Mouse (Mus musculus) liver, adult 2 months (tissue): ENCODE results near the gene Entr1. TPM values are rescaled to one million over a fixed set of nuclear protein-coding genes. Genes with fewer than 3 reads are reported as not detected.
A peak's percentile ranks its signal among the peaks of the same experiment; 100 is the strongest.

Experiments
- DNase-seq: peaks from one replicate; pipeline ENCODE4 v3.0.0-alpha.2; 2011; ENCODE audit warnings: low read depth, low spot score; ENCODE audit errors: extremely low read depth
- H3K27ac ChIP-seq: fragments of 200-500 bp; replicated peaks from 2 replicates; pipeline ENCODE4 v1.5.1; 2012; ENCODE audit warnings: low read depth, mild to moderate bottlenecking, control low read depth, inconsistent platforms, low read length; ENCODE audit not compliant: insufficient read depth
- H3K27me3 ChIP-seq: fragments of 200-500 bp; 2 replicates; pipeline ENCODE4 v1.6.1; 2012; ENCODE audit warnings: mild to moderate bottlenecking, moderate library complexity, low read length, inconsistent platforms; ENCODE audit not compliant: control insufficient read depth, insufficient read depth
- H3K36me3 ChIP-seq: fragments of 200-500 bp; 2 replicates; pipeline ENCODE4 v1.6.1; 2012; ENCODE audit warnings: low read length, inconsistent platforms; ENCODE audit not compliant: control insufficient read depth, insufficient read depth
- H3K4me1 ChIP-seq: fragments of 200-500 bp; 2 replicates; pipeline ENCODE4 v1.6.1; 2011; ENCODE audit warnings: low read length; ENCODE audit not compliant: control insufficient read depth, insufficient read depth
- H3K4me3 ChIP-seq: fragments of 200-500 bp; 2 replicates; pipeline ENCODE4 v1.5.1; 2011; ENCODE audit warnings: low read depth, mild to moderate bottlenecking, control low read depth, low read length, moderate library complexity; ENCODE audit not compliant: insufficient read depth
- H3K79me2 ChIP-seq: fragments of 200-500 bp; 2 replicates; pipeline ENCODE4 v1.6.1; 2012; ENCODE audit warnings: inconsistent platforms, mild to moderate bottlenecking, low read length, moderate library complexity; ENCODE audit not compliant: control insufficient read depth, insufficient read depth
- H3K9ac ChIP-seq: fragments of 200-500 bp; 2 replicates; pipeline ENCODE4 v1.6.1; 2012; ENCODE audit warnings: low read depth, mild to moderate bottlenecking, control low read depth, inconsistent platforms, low read length
- CTCF ChIP-seq: fragments of 200-500 bp; IDR thresholded peaks from 2 replicates; pipeline ENCODE4 v1.5.1; 2011; ENCODE audit warnings: low read depth, low read length, control low read depth
- POLR2A ChIP-seq: fragments of 200-500 bp; IDR thresholded peaks from 2 replicates; pipeline ENCODE4 v1.6.1; 2011; ENCODE audit warnings: low read length, control low read depth; ENCODE audit not compliant: insufficient read depth; ENCODE audit errors: extremely low read depth
- WGBS: fragments of 180-500 bp; shearing (Covaris S2); methylation state at CpG from one replicate; pipeline ENCODE4 v1.1.7; 2018; 5-methylcytosine and 5-hydroxymethylcytosine counted together
- polyA plus RNA-seq: library from polyadenylated mRNA; depleted of rRNA; stranded (reverse); fragments of >200 nt; gene quantifications from 2 replicates; pipeline ENCODE4 v1.2.3, GENCODE M21; 2012
- total RNA-seq: library from RNA; depleted of rRNA; stranded (reverse); fragments of >200 nt; gene quantifications from 2 replicates; pipeline ENCODE4 v1.2.3, GENCODE M21; 2014

Entr1 gene
- total and polyA plus RNA-seq, 2 experiments = 32.8 to 45.0 TPM

- Histone ChIP-seq H3K9ac (no peak overlapping the region), H3K79me2 (no peaks in the 10 kb centered on the region), H3K4me3 (no peak overlapping the region), H3K27ac (no peak overlapping the region), H3K27me3 (no peaks in the 10 kb centered on the region), H3K4me1 (no peaks in the 10 kb centered on the region), H3K36me3 (peaks cover 8% of the 10 kb centered on the region; the same call in 1 of the 2 replicates)
- TF ChIP-seq POLR2A (no peak), CTCF (no peak)
- DNase-seq = no peak
- WGBS = 65% methylated on average over 10 of the region's 10 CpGs
Measured at GRCm38 (mm10) chr2:26364738-26365465, 24.2 kb downstream of the Entr1 start.

DNA sequence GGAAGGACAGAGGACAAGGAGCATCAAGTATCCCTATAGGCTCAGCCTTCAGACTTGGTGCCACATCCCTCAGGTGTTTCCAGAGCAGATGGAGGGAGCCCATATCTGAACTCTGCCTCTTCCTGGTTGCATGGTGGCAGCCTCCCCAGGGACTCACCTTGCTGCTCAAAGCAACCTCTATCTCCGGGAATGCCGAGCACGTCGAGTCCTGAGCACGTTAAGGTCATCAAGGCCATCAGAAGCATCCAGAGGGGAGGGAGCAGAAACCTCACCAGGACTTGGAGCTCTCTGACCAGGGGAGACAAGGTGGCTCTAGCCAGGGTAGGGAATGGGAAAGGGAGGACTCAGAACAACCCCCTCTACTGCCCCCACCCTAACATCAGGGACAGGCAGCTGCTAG is 25.6 kb downstream of the Entr1 start:
- Histone ChIP-seq H3K27ac (no peak overlapping the region), H3K4me1 (no peaks in the 10 kb centered on the region), H3K27me3 (no peaks in the 10 kb centered on the region), H3K79me2 (no peaks in the 10 kb centered on the region), H3K4me3 (no peak overlapping the region), H3K36me3 (peaks cover 5% of the 10 kb centered on the region; the same call in 1 of the 2 replicates), H3K9ac (no peak overlapping the region)
- WGBS = 75% methylated on average over 5 of the region's 5 CpGs
- DNase-seq = no peak
- TF ChIP-seq CTCF (no peak), POLR2A (no peak)

DNA sequence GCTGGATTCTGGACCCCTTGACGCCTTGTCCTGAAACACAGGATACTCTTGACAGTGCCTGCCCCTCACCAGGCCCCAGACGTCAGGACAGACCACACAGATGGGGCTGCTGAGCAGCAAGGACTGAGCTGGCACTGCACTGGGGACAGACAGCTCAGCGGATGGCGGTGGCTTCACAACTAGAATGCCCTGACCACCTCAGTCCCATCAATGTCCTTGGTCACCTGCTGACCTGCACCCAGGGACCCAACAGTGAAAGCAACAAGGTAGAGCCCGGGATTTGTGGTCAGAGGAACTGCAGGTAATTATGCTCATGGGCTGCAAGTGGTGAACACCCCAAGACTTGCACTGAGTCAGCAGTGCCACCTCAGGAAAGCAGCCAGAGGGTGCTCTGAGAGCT is 26.1 kb downstream of the Entr1 start:
- no peaks in the 10 kb centered on the region for H3K79me2 ChIP-seq
- no peak overlapping the region for H3K4me3 ChIP-seq
- H3K4me1 ChIP-seq = no peaks in the 10 kb centered on the region
- DNase-seq = no peak
- TF ChIP-seq POLR2A (no peak), CTCF (no peak)
- H3K27me3 ChIP-seq = no peaks in the 10 kb centered on the region
- H3K9ac ChIP-seq = no peak overlapping the region
- peaks cover 3% of the 10 kb centered on the region; the same call in 1 of the 2 replicates for H3K36me3 ChIP-seq
- no peak overlapping the region for H3K27ac ChIP-seq
- 94% methylated on average over 5 of the region's 5 CpGs for WGBS

DNA sequence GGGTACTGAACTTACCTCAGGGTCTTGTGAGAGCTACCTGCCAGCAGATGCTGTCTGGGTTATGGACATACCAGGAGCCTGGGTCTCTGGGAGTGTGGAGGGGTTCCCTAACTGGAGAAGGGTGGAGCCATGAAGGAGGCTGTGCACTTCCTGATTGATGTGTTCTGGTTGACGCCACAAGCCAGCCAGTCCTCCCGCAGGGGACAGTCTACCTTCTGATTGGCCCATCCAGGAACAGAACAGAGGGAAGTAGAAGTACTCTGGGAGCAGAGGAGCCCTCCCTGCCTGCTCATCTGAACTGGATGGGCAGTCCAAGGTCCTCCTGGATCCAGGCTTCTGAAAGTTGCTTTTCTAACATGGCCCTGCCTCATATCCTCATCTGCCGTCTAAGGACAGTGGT is 28.3 kb downstream of the Entr1 start, which contains the start of gene Card9:
TSS of gene Card9 (minus strand) at position 147 of the 400 bp plus-strand sequence.
- Histone ChIP-seq H3K27ac (no peak within 1 kb of the TSS), H3K9ac (no peak within 1 kb of the TSS), H3K79me2 (no peaks in the 10 kb centered on the region), H3K36me3 (no peaks in the 10 kb centered on the region), H3K4me1 (no peaks in the 10 kb centered on the region), H3K27me3 (no peaks in the 10 kb centered on the region), H3K4me3 (no peak within 1 kb of the TSS)
- TF ChIP-seq POLR2A (no peak), CTCF (no peak)
- 65% methylated on average over 3 of the region's 3 CpGs for WGBS
- DNase-seq = peak; percentile 16

DNA sequence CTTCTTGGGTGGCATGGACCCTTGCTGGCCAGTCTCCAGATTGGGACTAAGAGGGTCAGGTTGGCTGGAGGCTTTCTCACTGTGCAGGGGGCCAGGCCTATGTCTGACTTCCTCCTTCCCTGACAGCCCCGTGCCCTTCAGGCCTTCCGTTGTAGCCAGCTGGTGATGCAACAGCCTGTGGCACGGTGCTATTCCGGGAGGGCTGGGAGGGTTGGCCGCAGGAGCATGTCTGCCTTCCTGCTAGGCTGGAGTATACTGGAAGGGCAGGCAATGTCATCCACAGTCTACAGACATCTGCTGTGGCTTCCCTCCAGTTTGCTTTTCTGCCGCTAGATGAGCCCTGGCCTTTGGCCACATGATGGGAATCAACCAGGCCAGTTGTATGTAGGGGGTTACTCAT is 29.1 kb downstream of the Entr1 start:
- H3K36me3 ChIP-seq = no peaks in the 10 kb centered on the region
- 55% methylated on average over 6 of the region's 6 CpGs for WGBS
- no peak overlapping the region for H3K27ac ChIP-seq

DNA sequence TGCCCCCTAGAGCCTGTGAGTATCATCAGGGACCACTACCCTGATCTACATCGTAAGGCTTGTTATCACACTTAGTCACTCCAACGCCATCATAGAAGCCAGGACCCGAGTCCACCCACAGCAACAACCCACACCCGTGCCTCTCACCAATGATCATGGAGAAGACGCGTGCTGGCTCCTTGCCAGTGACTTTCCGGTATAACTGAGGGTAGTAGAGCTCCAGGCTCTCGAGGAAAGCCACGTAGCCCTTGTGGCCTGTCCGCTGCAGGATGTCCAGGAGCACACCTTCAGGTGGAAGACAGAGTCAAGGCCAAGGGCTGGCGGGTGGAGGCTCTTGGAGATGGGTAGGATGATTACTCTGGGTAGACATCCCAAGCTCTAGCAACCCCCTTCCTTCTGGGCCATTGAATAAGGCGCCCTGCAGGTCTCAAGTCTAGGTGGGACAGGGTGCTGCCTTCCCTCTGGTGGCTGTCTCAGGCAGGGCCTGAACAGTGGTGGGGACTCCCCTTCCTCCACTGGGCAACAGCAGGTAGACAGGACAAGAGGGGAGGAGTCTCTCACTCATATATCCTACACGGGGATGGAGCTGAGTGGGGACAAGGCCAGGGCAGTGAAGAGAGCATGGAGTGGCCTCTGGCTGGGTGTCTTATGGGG is 30.3 kb downstream of the Entr1 start:
- no peaks in the 10 kb centered on the region for H3K36me3 ChIP-seq
- H3K79me2 ChIP-seq = no peaks in the 10 kb centered on the region
- WGBS = 86% methylated on average over 13 of the region's 13 CpGs
- no peaks in the 10 kb centered on the region for H3K27me3 ChIP-seq
- TF ChIP-seq POLR2A = no peak
- TF ChIP-seq CTCF = no peak
- DNase-seq = no peak
- no peak overlapping the region for H3K9ac ChIP-seq
- H3K4me1 ChIP-seq = no peaks in the 10 kb centered on the region
- H3K4me3 ChIP-seq = no peak overlapping the region
- no peak overlapping the region for H3K27ac ChIP-seq

More for the DNA sequence above, 29.1 kb downstream of the Entr1 start:
- H3K9ac ChIP-seq = no peak overlapping the region
- H3K4me1 ChIP-seq = no peaks in the 10 kb centered on the region
- H3K27me3 ChIP-seq = no peaks in the 10 kb centered on the region
- TF ChIP-seq CTCF (no peak), POLR2A (no peak)
- H3K79me2 ChIP-seq = no peaks in the 10 kb centered on the region
- H3K4me3 ChIP-seq = no peak overlapping the region
- DNase-seq = no peak
